Mouse (Mus musculus): ENCODE measurements around the gene Zbtb2. TPM values are rescaled to one million over a fixed set of nuclear protein-coding genes. Genes with fewer than 3 reads are reported as not detected.
A peak's percentile ranks its signal among the peaks of the same experiment; 100 is the strongest.
"Not testable (repeated sequence)": the region's sequence is repeated elsewhere in the genome, so short reads cannot be mapped to it uniquely, and the experiment has no call there.

Zbtb2 gene
- 4.4 and 5.7 TPM in 2 replicates for polyA plus RNA-seq (2015; fragmentation: Nextera tagmentation; extraction: Ambion mirVana)

- no peaks in the 10 kb centered on the region for H3K27me3 ChIP-seq
- peaks cover 80% of the 10 kb centered on the region for H3K4me1 ChIP-seq (replicated peaks)
- H3K9me3 ChIP-seq (replicated peaks) = no peaks in the 10 kb centered on the region
- ATAC-seq (ENCODE audit: low read depth) (peak; percentile 1; the same call in 1 of the 2 replicates), DNase-seq (peak; percentile 60)
- under 1% methylated on average over 61 of the region's 87 CpGs for WGBS (ENCODE audit: insufficient replicate concordance)
- peak within 1 kb of the TSS; percentile 98 for H3K9ac ChIP-seq
- H3K36me3 ChIP-seq = no peaks in the 10 kb centered on the region; the same call in none of the 2 replicates
- peak within 1 kb of the TSS; percentile 96 for H3K4me2 ChIP-seq
- H3K27ac ChIP-seq = peak within 1 kb of the TSS; percentile 96
- peak within 1 kb of the TSS; percentile 98 for H3K4me3 ChIP-seq (replicated peaks)
Measured at GRCm38 (mm10) chr10:4387701-4388383, at the start of gene Zbtb2. Gene Zbtb2 (minus strand): TSS chr10:4388108.

GRCm38 (mm10) chr10:4435416-4435815 is 47.5 kb upstream of the Zbtb2 start:
- H3K4me2 ChIP-seq = no peak overlapping the region
- no peak for ATAC-seq (ENCODE audit: low read depth)
- DNase-seq = no peak
- H3K9ac ChIP-seq = no peak overlapping the region
- peaks cover 48% of the 10 kb centered on the region for H3K36me3 ChIP-seq
- H3K27me3 ChIP-seq = no peaks in the 10 kb centered on the region
- H3K9me3 ChIP-seq (replicated peaks) = no peaks in the 10 kb centered on the region
- WGBS (ENCODE audit: insufficient replicate concordance) = 65% methylated on average over 3 of the region's 3 CpGs
- peaks cover 30% of the 10 kb centered on the region for H3K4me1 ChIP-seq (replicated peaks)
- no peak overlapping the region for H3K27ac ChIP-seq
- no peak overlapping the region for H3K4me3 ChIP-seq (replicated peaks)

- H3K9me3 ChIP-seq (replicated peaks); H3K27me3 ChIP-seq; H3K27ac ChIP-seq; ATAC-seq (ENCODE audit: low read depth); DNase-seq: not testable (repeated sequence)
- Histone ChIP-seq H3K4me2 (peak overlapping the region; percentile 72), H3K4me3 (replicated peaks) (peak overlapping the region; percentile 76), H3K9ac (peak overlapping the region; percentile 87), H3K4me1 (replicated peaks) (peaks cover 39% of the 10 kb centered on the region), H3K36me3 (peaks cover 33% of the 10 kb centered on the region)
- 90% methylated on average over 2 of the region's 2 CpGs for WGBS (ENCODE audit: insufficient replicate concordance)
Measured at GRCm38 (mm10) chr10:4433871-4434270, 46.0 kb upstream of the Zbtb2 start.

- DNase-seq = peak; percentile 23
Measured at GRCm38 (mm10) chr10:4432996-4433755, 45.3 kb upstream of the Zbtb2 start.

GRCm38 (mm10) chr10:4432123-4432931 is 44.4 kb upstream of the Zbtb2 start, which contains the start of the genes Rmnd1 and Armt1:
Gene Rmnd1 (minus strand): TSS chr10:4432388.
Gene Armt1 (plus strand): TSS chr10:4432467.
- H3K4me2 ChIP-seq = peak within 1 kb of the TSS; percentile 84
- H3K27ac ChIP-seq = peak within 1 kb of the TSS; percentile 92
- peak within 1 kb of the TSS; percentile 76 for H3K4me3 ChIP-seq (replicated peaks)
- peak within 1 kb of the TSS; percentile 87 for H3K9ac ChIP-seq
- H3K27me3 ChIP-seq = no peaks in the 10 kb centered on the region
- H3K9me3 ChIP-seq (replicated peaks) = no peaks in the 10 kb centered on the region
- ATAC-seq (ENCODE audit: low read depth) (peak; percentile 95), DNase-seq (peak; percentile 90)
- under 1% methylated on average over 73 of the region's 75 CpGs for WGBS (ENCODE audit: insufficient replicate concordance)
- peaks cover 39% of the 10 kb centered on the region for H3K4me1 ChIP-seq (replicated peaks)
- peaks cover 31% of the 10 kb centered on the region for H3K36me3 ChIP-seq

More at GRCm38 (mm10) chr10:4432996-4433755, 45.3 kb upstream of the Zbtb2 start:
- H3K4me3 ChIP-seq (replicated peaks) = peak overlapping the region; percentile 76
- ATAC-seq (ENCODE audit: low read depth) = no peak
- H3K27ac ChIP-seq = peak overlapping the region; percentile 92
- no peaks in the 10 kb centered on the region for H3K9me3 ChIP-seq (replicated peaks)
- WGBS (ENCODE audit: insufficient replicate concordance) = 5% methylated on average over 19 of the region's 19 CpGs
- peak overlapping the region; percentile 87 for H3K9ac ChIP-seq
- peaks cover 32% of the 10 kb centered on the region for H3K36me3 ChIP-seq
- H3K4me2 ChIP-seq = peak overlapping the region; percentile 72
- no peaks in the 10 kb centered on the region for H3K27me3 ChIP-seq
- peaks cover 39% of the 10 kb centered on the region for H3K4me1 ChIP-seq (replicated peaks)

GRCm38 (mm10) chr10:4431746-4432122 is 43.8 kb upstream of the Zbtb2 start:
- H3K9ac ChIP-seq = peak overlapping the region; percentile 76
- DNase-seq (no peak), ATAC-seq (ENCODE audit: low read depth) (no peak)
- H3K4me2 ChIP-seq = peak overlapping the region; percentile 84
- peaks cover 39% of the 10 kb centered on the region for H3K4me1 ChIP-seq (replicated peaks)
- no peaks in the 10 kb centered on the region for H3K9me3 ChIP-seq (replicated peaks)
- H3K27me3 ChIP-seq = no peaks in the 10 kb centered on the region
- WGBS (ENCODE audit: insufficient replicate concordance) = 8% methylated on average over 5 of the region's 5 CpGs
- H3K27ac ChIP-seq = peak overlapping the region; percentile 72
- H3K36me3 ChIP-seq = peaks cover 28% of the 10 kb centered on the region
- H3K4me3 ChIP-seq (replicated peaks) = peak overlapping the region; percentile 76

- peak overlapping the region; percentile 21 for H3K27ac ChIP-seq
- DNase-seq = no peak
- H3K4me2 ChIP-seq = peak overlapping the region; percentile 84
- no peaks in the 10 kb centered on the region for H3K9me3 ChIP-seq (replicated peaks)
- peaks cover 39% of the 10 kb centered on the region for H3K4me1 ChIP-seq (replicated peaks)
- WGBS (ENCODE audit: insufficient replicate concordance) = 70% methylated on average over 3 of the region's 3 CpGs
- H3K27me3 ChIP-seq = no peaks in the 10 kb centered on the region
- peaks cover 33% of the 10 kb centered on the region for H3K36me3 ChIP-seq
- ATAC-seq (ENCODE audit: low read depth) = no peak
- H3K4me3 ChIP-seq (replicated peaks) = peak overlapping the region; percentile 76
- H3K9ac ChIP-seq = peak overlapping the region; percentile 76
Measured at GRCm38 (mm10) chr10:4430826-4431225, 42.9 kb upstream of the Zbtb2 start.

GRCm38 (mm10) chr10:4430399-4430798 is 42.5 kb upstream of the Zbtb2 start:
- Histone ChIP-seq H3K27me3 (no peaks in the 10 kb centered on the region), H3K36me3 (peaks cover 36% of the 10 kb centered on the region), H3K4me3 (replicated peaks) (peak overlapping the region; percentile 76; the same call in 1 of the 2 replicates), H3K9me3 (replicated peaks) (no peaks in the 10 kb centered on the region), H3K9ac (peak overlapping the region; percentile 76), H3K4me2 (peak overlapping the region; percentile 84), H3K4me1 (replicated peaks) (peaks cover 39% of the 10 kb centered on the region), H3K27ac (peak overlapping the region; percentile 21)
- no peak for DNase-seq
- 59% methylated on average over 8 of the region's 8 CpGs for WGBS (ENCODE audit: insufficient replicate concordance)
- ATAC-seq (ENCODE audit: low read depth) = no peak

GRCm38 (mm10) chr10:4425245-4425644 is 37.3 kb upstream of the Zbtb2 start:
- Histone ChIP-seq H3K27me3 (no peaks in the 10 kb centered on the region), H3K4me3 (replicated peaks) (no peak overlapping the region), H3K4me2 (no peak overlapping the region), H3K9ac (no peak overlapping the region), H3K4me1 (replicated peaks) (peaks cover 7% of the 10 kb centered on the region), H3K9me3 (replicated peaks) (no peaks in the 10 kb centered on the region), H3K36me3 (peaks cover 72% of the 10 kb centered on the region), H3K27ac (no peak overlapping the region)
- WGBS (ENCODE audit: insufficient replicate concordance) = 73% methylated on average over 8 of the region's 8 CpGs
- ATAC-seq (ENCODE audit: low read depth) = no peak
- no peak for DNase-seq

GRCm38 (mm10) chr10:4407191-4407590 is 19.3 kb upstream of the Zbtb2 start:
- ATAC-seq (ENCODE audit: low read depth) (no peak), DNase-seq (no peak)
- Histone ChIP-seq H3K4me2 (no peak overlapping the region), H3K9me3 (replicated peaks) (no peaks in the 10 kb centered on the region), H3K4me3 (replicated peaks) (no peak overlapping the region), H3K27ac (no peak overlapping the region), H3K36me3 (peaks cover 66% of the 10 kb centered on the region), H3K9ac (no peak overlapping the region), H3K27me3 (no peaks in the 10 kb centered on the region), H3K4me1 (replicated peaks) (peaks cover 10% of the 10 kb centered on the region)
- WGBS (ENCODE audit: insufficient replicate concordance) = 68% methylated on average over 1 of the region's 1 CpGs

- DNase-seq = peak; percentile 61
- H3K4me2 ChIP-seq = no peak overlapping the region
- peak; percentile 88 for ATAC-seq (ENCODE audit: low read depth)
- no peaks in the 10 kb centered on the region for H3K9me3 ChIP-seq (replicated peaks)
- peaks cover 68% of the 10 kb centered on the region for H3K36me3 ChIP-seq
- H3K27ac ChIP-seq = no peak overlapping the region
- H3K9ac ChIP-seq = no peak overlapping the region
- peaks cover 10% of the 10 kb centered on the region for H3K4me1 ChIP-seq (replicated peaks)
- H3K27me3 ChIP-seq = no peaks in the 10 kb centered on the region
- WGBS (ENCODE audit: insufficient replicate concordance) = 13% methylated on average over 5 of the region's 5 CpGs
- no peak overlapping the region for H3K4me3 ChIP-seq (replicated peaks)
Measured at GRCm38 (mm10) chr10:4405511-4405910, 17.6 kb upstream of the Zbtb2 start.
